Mouse (Mus musculus): Measurements from ENCODE around the gene Cecr2. TPM values are rescaled to one million over a fixed set of nuclear protein-coding genes. Genes with fewer than 3 reads are reported as not detected.

Cecr2 gene
- polyA plus RNA-seq, 1 experiment from 2014 or later = 2.7 TPM

DNA sequence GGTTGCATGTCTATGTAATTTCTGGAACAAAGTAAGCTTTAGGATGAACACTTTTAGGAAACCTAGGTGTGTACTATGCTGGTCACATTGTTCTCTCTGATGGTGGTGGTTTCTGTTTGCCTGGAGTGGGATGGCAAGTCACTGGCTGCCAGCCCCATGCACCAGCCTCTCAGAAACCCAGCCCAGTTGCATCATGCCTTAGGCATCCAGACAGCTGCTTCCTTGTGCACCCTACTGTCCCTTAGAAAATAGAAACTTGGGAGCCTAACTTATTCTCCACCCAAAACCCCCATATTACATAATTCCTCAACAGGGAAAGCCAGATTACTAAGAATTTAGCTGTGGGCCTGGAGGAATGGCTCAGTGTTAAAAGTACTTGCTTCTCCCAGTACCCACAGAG, 105.9 kb downstream of the Cecr2 start:
- TF ChIP-seq CTCF (IDR thresholded peaks at IDR 0.05) = no peak
- DNase-seq (ENCODE audit: low read depth, low spot score) (peak; percentile 33), ATAC-seq (peak; percentile 75)
- ChIA-PET CTCF (interaction anchor here (0.9 to 1.6 kb wide), 3 partner anchors 9 to 18 kb away, joined by 3 to 5 read pairs (median 3); no protein-coding TSS in a partner anchor), POLR2A (interaction anchor here (1.5 kb wide), 1 partner anchor 16 kb away, joined by 3 read pairs; no protein-coding TSS in a partner anchor)
- in situ Hi-C loops (cut with MboI; ENCODE audit: low pct_unique_long_range_greater_than_20kb) = no loop called here
- H3K27me3 ChIP-seq = no peaks in the 10 kb centered on the region

DNA sequence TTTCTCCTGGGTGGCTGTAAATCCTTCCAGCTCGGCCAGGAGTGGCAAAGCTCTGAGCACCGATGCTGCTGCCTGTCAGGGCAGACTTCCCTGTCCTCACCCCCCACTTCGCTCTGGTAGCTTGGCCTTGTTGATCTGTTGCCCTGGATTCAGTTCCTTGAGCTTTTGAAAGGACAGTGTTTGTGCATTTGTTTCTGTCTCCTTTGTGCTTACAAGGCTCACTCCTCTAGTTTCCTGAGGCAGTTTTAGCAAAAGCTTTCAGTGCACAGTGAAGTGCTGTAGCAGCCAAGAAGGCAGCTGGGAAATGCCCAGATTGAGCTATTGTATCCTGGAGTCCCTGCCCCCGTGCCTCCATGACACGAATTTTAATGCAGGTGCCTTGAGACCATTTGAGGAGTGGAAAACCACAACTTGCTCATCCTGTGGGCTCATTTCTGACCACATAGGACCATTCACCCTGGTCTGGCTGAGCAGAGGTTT, 107.0 kb downstream of the Cecr2 start, which contains the start of gene Slc25a18:
Slc25a18 (plus strand) TSS at position 430 of the 480 bp plus-strand sequence.
- CTCF ChIA-PET = interaction anchor here (0.8 to 1.0 kb wide), 2 partner anchors 15 to 19 kb away, joined by 3 to 5 read pairs; no protein-coding TSS in a partner anchor
- in situ Hi-C loops (cut with MboI; ENCODE audit: low pct_unique_long_range_greater_than_20kb) = no loop called here
- ATAC-seq (no peak), DNase-seq (ENCODE audit: low read depth, low spot score) (peak; percentile 20)
- H3K27me3 ChIP-seq = no peaks in the 10 kb centered on the region
- no peak for TF ChIP-seq CTCF (IDR thresholded peaks at IDR 0.05)
- POLR2A ChIA-PET = no interaction called here

DNA sequence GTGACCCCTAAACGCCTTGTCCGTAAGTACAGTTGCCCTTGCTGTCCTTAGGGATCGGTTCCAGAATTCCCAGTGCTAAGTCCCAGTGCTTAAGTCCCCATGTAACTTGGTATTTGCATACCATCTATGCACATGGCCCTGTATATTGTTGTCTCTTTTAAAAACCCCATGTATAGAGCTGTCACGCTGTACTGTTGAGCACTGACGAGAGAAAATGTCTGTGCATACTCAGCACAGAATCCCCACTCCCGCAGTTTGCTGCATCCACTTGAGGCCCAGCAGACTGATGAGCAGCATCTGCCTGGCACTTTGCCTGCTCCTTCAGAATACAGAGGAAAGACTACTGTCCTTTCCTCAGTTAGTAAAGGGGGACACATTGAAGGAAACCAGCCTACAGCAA, 107.6 kb downstream of the Cecr2 start:
- in situ Hi-C loops (cut with MboI; ENCODE audit: low pct_unique_long_range_greater_than_20kb) = no loop called here
- DNase-seq (ENCODE audit: low read depth, low spot score) (no peak), ATAC-seq (no peak)
- TF ChIP-seq CTCF (IDR thresholded peaks at IDR 0.05) = no peak
- POLR2A ChIA-PET = no interaction called here
- H3K27me3 ChIP-seq = no peaks in the 10 kb centered on the region
- CTCF ChIA-PET = interaction anchor here (0.8 to 1.0 kb wide), 2 partner anchors 15 to 19 kb away, joined by 3 to 5 read pairs; no protein-coding TSS in a partner anchor

DNA sequence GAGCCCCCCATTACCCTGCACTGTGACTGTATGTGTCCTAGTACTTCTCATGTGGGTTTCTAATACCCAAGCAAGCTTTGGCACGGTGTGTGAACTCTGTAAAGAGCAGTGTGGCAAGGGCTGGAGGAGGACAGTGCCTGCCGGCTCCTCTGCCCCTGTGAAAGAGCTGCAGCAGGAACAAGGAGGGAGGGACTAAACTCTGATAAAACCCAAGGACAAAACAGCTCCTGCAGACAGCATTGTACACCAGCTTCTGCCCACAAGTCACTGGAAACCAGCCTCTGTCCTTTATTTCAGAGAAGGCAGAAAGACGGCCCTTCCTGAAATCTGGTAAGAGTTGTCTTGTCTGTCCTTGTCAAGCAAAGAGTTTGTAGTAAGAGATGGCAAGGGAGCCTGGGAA, 110.1 kb downstream of the Cecr2 start:
- ATAC-seq = no peak
- ChIA-PET POLR2A (no interaction called here), CTCF (no interaction called here)
- TF ChIP-seq CTCF (IDR thresholded peaks at IDR 0.05) = no peak
- DNase-seq (ENCODE audit: low read depth, low spot score) = no peak
- H3K27me3 ChIP-seq = no peaks in the 10 kb centered on the region
- in situ Hi-C loops (cut with MboI; ENCODE audit: low pct_unique_long_range_greater_than_20kb) = no loop called here

DNA sequence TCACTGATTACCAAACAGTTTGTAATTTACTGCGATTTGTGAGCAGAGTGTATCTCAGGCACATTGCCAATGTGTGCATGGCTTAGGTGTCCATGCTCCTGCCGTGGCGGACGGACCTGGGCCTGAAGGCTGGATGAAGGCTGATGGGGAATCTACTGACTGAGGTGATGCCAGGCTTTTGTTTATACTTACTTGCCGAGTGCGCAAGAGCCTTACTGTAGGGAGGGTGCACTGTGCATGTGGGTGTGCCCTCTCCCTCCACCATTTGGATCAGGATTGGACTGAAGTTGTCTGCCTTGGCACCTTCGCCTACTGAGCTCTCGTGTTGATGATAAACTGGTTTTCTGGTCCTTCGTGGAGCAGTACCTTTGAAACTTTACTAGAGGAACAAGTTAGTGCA, 111.4 kb downstream of the Cecr2 start:
- POLR2A ChIA-PET = interaction anchor here (1.3 kb wide), 1 partner anchor 10 kb away, joined by 5 read pairs; no protein-coding TSS in a partner anchor
- ATAC-seq = no peak
- in situ Hi-C loops (cut with MboI; ENCODE audit: low pct_unique_long_range_greater_than_20kb) = no loop called here
- TF ChIP-seq CTCF (IDR thresholded peaks at IDR 0.05) = no peak
- no peak for DNase-seq (ENCODE audit: low read depth, low spot score)
- no peaks in the 10 kb centered on the region for H3K27me3 ChIP-seq
- CTCF ChIA-PET = no interaction called here

DNA sequence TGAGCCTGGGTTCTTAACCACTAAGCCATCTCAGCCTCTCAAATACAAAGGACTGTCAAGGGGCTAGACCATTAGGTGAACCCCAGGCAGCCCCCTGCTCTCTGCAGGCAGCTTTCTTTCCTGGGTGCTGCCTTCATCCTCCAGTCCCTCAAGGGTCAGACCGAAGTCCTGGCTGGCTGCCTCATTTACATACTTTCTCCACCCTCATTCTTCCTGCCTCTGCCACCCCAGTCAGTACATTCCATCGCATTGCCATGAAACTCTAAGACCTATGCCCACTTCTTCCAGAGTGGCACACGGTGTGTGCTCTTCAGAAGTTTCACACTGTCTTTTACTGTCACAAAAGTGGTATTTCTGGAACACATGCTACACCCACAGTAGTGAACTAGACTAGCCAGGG, 112.1 kb downstream of the Cecr2 start:
- DNase-seq (ENCODE audit: low read depth, low spot score) = no peak
- in situ Hi-C loops (cut with MboI; ENCODE audit: low pct_unique_long_range_greater_than_20kb) = no loop called here
- H3K27me3 ChIP-seq = no peaks in the 10 kb centered on the region
- no peak for ATAC-seq
- ChIA-PET POLR2A (interaction anchor here (1.3 kb wide), 1 partner anchor 9 kb away, joined by 5 read pairs; no protein-coding TSS in a partner anchor), CTCF (no interaction called here)
- TF ChIP-seq CTCF (IDR thresholded peaks at IDR 0.05) = no peak

DNA sequence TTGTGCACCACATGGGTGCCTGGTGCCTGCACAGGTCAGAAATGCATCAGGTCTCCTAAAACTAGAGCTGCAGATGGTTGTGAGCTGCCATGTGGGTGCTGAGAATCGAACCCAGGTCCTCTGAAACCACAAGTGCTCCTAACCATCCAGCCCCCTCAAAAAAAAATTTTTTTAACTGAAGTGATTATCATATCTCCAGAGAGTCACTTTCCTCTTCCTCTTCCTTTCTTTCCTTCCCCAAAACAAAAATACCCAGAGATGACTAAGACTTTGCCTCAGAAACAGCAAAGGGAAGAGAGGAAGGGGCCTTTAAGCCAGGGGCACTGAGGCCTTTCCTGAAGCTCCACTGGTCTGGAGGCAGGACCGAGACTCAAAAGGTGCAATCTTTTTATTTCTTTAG, 116.8 kb downstream of the Cecr2 start:
- in situ Hi-C loops (cut with MboI; ENCODE audit: low pct_unique_long_range_greater_than_20kb) = no loop called here
- TF ChIP-seq CTCF (IDR thresholded peaks at IDR 0.05) = no peak
- ATAC-seq = no peak
- ChIA-PET POLR2A (interaction anchor here (0.5 kb wide), 1 partner anchor 251 kb away, joined by 6 read pairs; no protein-coding TSS in a partner anchor), CTCF (no interaction called here)
- no peaks in the 10 kb centered on the region for H3K27me3 ChIP-seq
- DNase-seq (ENCODE audit: low read depth, low spot score) = no peak

DNA sequence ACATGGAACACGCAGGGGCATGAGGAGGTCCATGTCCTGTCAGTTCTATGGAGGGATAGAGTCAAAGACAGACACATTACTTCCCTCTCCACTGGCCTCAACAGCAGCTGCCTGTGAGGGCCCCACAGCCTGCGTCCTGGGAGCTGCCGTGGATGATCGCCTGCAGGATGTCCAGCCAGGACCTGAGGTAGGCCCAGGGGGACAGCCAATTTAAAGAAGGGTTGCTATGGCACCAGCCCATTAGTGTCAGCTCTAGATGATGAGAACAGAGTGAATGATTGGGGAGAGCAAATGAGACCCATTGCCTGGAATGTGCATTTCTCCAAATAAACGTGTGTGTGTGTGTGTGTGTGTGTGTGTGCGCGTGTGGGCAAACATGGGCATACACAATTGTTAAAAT, 118.2 kb downstream of the Cecr2 start:
- in situ Hi-C loops (cut with MboI; ENCODE audit: low pct_unique_long_range_greater_than_20kb) = no loop called here
- CTCF ChIA-PET = no interaction called here
- ATAC-seq (no peak), DNase-seq (ENCODE audit: low read depth, low spot score) (no peak)
- no peaks in the 10 kb centered on the region for H3K27me3 ChIP-seq
- POLR2A ChIA-PET = no interaction called here
- TF ChIP-seq CTCF (IDR thresholded peaks at IDR 0.05) = no peak

DNA sequence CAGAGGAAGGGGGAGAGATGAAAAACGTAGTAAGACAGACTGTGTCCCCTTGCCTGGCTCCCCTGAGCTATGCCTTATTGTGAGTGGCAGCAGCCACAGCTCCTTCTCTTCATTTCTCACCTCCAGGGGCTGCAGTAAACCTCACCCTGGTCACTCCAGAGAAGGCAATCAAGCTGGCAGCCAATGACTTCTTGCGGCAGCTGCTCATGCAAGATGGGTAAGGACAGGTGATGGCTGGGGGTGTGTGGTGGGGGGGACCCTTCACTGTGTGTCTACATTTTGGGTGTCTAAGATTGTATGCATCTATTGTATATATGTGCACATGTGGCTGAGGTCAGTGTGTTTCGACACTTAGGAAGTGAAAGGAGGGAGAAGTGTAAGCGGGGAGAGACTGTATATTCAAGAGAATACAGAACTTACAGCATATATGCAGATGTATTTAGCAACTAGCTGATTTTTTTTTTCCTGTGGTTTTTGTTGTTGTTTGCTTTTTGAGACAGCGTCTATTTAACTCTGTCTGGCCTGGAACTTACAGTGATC, 122.0 kb downstream of the Cecr2 start:
- no peak for ATAC-seq
- in situ Hi-C loops (cut with MboI; ENCODE audit: low pct_unique_long_range_greater_than_20kb) = no loop called here
- TF ChIP-seq CTCF (IDR thresholded peaks at IDR 0.05) = no peak
- POLR2A ChIA-PET = interaction anchor here (1.6 kb wide), 2 partner anchors 11 to 17 kb away, joined by 3 to 5 read pairs; no protein-coding TSS in a partner anchor
- CTCF ChIA-PET = no interaction called here
- H3K27me3 ChIP-seq = no peaks in the 10 kb centered on the region
- DNase-seq (ENCODE audit: low read depth, low spot score) = no peak

DNA sequence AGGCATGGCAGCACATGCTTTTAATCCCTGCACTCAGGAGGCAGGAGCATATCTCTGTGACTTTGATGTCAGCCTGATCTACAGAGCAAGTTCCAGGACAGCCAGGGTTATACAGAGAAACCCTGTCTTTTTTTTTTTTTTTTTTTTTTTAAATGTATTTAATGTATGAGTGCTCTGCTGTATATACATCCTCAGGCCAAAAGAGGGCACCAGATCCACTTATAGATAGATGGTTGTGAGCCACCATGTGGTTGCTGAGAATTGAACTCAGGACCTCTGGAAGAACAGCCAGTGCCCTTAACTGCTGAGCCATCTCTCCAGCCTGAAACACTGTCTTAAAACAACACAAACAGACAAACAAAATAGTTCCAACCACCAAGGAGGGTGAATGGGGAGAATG, 122.7 kb downstream of the Cecr2 start:
- ATAC-seq = no peak
- TF ChIP-seq CTCF (IDR thresholded peaks at IDR 0.05) = no peak
- ChIA-PET CTCF (no interaction called here), POLR2A (interaction anchor here (1.6 kb wide), 1 partner anchor 18 kb away, joined by 3 read pairs; no protein-coding TSS in a partner anchor)
- in situ Hi-C loops (cut with MboI; ENCODE audit: low pct_unique_long_range_greater_than_20kb) = no loop called here
- DNase-seq (ENCODE audit: low read depth, low spot score) = no peak
- no peaks in the 10 kb centered on the region for H3K27me3 ChIP-seq

DNA sequence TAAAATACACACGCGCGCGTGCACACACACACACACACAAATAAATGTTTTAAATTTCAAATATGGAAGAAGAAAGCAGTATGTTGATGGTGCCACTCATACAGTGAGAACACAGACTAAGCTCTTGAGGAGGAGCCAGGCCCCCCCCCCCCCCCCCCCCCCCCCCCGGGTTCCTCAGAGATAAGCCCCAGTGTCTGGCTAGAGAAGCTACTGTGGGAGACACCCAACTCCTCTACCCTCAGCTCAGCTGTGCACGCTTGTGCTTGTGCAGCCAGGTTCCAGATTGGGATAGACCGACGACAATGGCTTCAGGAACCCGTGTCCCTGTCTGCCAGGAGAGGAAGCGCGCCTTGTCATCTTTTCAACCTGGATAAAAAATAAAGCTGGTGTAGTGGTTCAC, 124.0 kb downstream of the Cecr2 start:
- TF ChIP-seq CTCF (IDR thresholded peaks at IDR 0.05) = no peak
- ATAC-seq (no peak), DNase-seq (ENCODE audit: low read depth, low spot score) (no peak)
- in situ Hi-C loops (cut with MboI; ENCODE audit: low pct_unique_long_range_greater_than_20kb) = no loop called here
- POLR2A ChIA-PET = interaction anchor here (0.7 kb wide), 1 partner anchor 186 kb away, joined by 3 read pairs; no protein-coding TSS in a partner anchor
- no peaks in the 10 kb centered on the region for H3K27me3 ChIP-seq
- CTCF ChIA-PET = interaction anchor here (0.9 to 1.8 kb wide), 2 partner anchors 9 to 19 kb away, joined by 3 to 5 read pairs; no protein-coding TSS in a partner anchor
